Mouse (Mus musculus) E14TG2a.4 (cell line): ENCODE results near the gene Rnf183.

Source experiments
- H3K27me3 ChIP-seq: 2 replicates; pipeline ENCODE4 v1.6.1; 2014; ENCODE audit warnings: low read length, control low read depth; ENCODE audit not compliant: insufficient read depth
- H3K36me3 ChIP-seq: 2 replicates; pipeline ENCODE4 v1.6.1; 2014; ENCODE audit warnings: low read length, control low read depth; ENCODE audit not compliant: insufficient read depth
- H3K4me1 ChIP-seq: replicated peaks from 2 replicates; pipeline ENCODE4 v1.6.1; 2014; ENCODE audit warnings: low read depth, low read length, control low read depth
- H3K4me3 ChIP-seq: replicated peaks from 2 replicates; pipeline ENCODE4 v1.5.1; 2014; ENCODE audit warnings: mild to moderate bottlenecking, low read length
- H3K9me3 ChIP-seq: 2 replicates; pipeline ENCODE4 v1.6.1; 2014; ENCODE audit warnings: low read length, control low read depth
- CTCF ChIP-seq: conservative IDR thresholded peaks from 2 replicates; pipeline ENCODE4 v1.5.1; 2014; ENCODE audit warnings: low read length
- NANOG ChIP-seq: IDR thresholded peaks from 2 replicates; pipeline ENCODE4 v1.6.1; 2014; ENCODE audit warnings: borderline replicate concordance, low read length, mixed read lengths
- POU5F1 ChIP-seq: IDR thresholded peaks from 2 replicates; pipeline ENCODE4 v1.6.1; 2014; ENCODE audit warnings: low read length, borderline replicate concordance

Rnf183 gene

GRCm38 (mm10) chr4:62398956-62399355 is 36.1 kb downstream of the Rnf183 start:
- H3K4me1 ChIP-seq: peaks cover 52% of the 10 kb centered on the region
- no peaks in the 10 kb centered on the region for H3K27me3 ChIP-seq
- H3K9me3 ChIP-seq: no peaks in the 10 kb centered on the region
- H3K4me3 ChIP-seq: no peak overlapping the region
- peaks cover 93% of the 10 kb centered on the region for H3K36me3 ChIP-seq
- no peak for TF ChIP-seq POU5F1
- no peak for TF ChIP-seq CTCF
- no peak for TF ChIP-seq NANOG

GRCm38 (mm10) chr4:62397616-62398365 is 37.3 kb downstream of the Rnf183 start:
- H3K9me3 ChIP-seq: no peaks in the 10 kb centered on the region
- H3K4me1 ChIP-seq: peaks cover 50% of the 10 kb centered on the region
- TF ChIP-seq POU5F1: no peak
- no peak for TF ChIP-seq CTCF
- TF ChIP-seq NANOG: no peak
- no peaks in the 10 kb centered on the region for H3K27me3 ChIP-seq
- H3K36me3 ChIP-seq: peaks cover 89% of the 10 kb centered on the region
- H3K4me3 ChIP-seq: no peak overlapping the region

- H3K9me3 ChIP-seq: no peaks in the 10 kb centered on the region
- no peak overlapping the region for H3K4me3 ChIP-seq
- peaks cover 56% of the 10 kb centered on the region for H3K4me1 ChIP-seq
- peaks cover 88% of the 10 kb centered on the region for H3K36me3 ChIP-seq
- TF ChIP-seq NANOG (no peak), POU5F1 (no peak), CTCF (no peak)
- H3K27me3 ChIP-seq: no peaks in the 10 kb centered on the region
Observed at GRCm38 (mm10) chr4:62395806-62396205, 39.2 kb downstream of the Rnf183 start.

GRCm38 (mm10) chr4:62393459-62393858 is 41.6 kb downstream of the Rnf183 start:
- peaks cover 89% of the 10 kb centered on the region for H3K36me3 ChIP-seq
- H3K4me3 ChIP-seq: no peak overlapping the region
- TF ChIP-seq NANOG: no peak
- TF ChIP-seq CTCF: no peak
- TF ChIP-seq POU5F1: no peak
- no peaks in the 10 kb centered on the region for H3K9me3 ChIP-seq
- H3K27me3 ChIP-seq: no peaks in the 10 kb centered on the region
- peaks cover 34% of the 10 kb centered on the region for H3K4me1 ChIP-seq

- TF ChIP-seq POU5F1: no peak
- no peak for TF ChIP-seq NANOG
- no peak for TF ChIP-seq CTCF
- Histone ChIP-seq H3K27me3 (no peaks in the 10 kb centered on the region), H3K4me3 (no peak overlapping the region), H3K4me1 (peaks cover 18% of the 10 kb centered on the region), H3K9me3 (no peaks in the 10 kb centered on the region), H3K36me3 (peaks cover 88% of the 10 kb centered on the region)
Observed at GRCm38 (mm10) chr4:62391892-62392291, 43.2 kb downstream of the Rnf183 start.

- Histone ChIP-seq H3K9me3 (no peaks in the 10 kb centered on the region), H3K4me1 (peaks cover 17% of the 10 kb centered on the region), H3K36me3 (peaks cover 80% of the 10 kb centered on the region), H3K27me3 (no peaks in the 10 kb centered on the region), H3K4me3 (no peak overlapping the region)
- TF ChIP-seq NANOG (no peak), CTCF (no peak), POU5F1 (no peak)
Observed at GRCm38 (mm10) chr4:62389592-62390512, 45.2 kb downstream of the Rnf183 start.

GRCm38 (mm10) chr4:62385439-62385838 is 49.6 kb downstream of the Rnf183 start:
- no peaks in the 10 kb centered on the region for H3K9me3 ChIP-seq
- TF ChIP-seq CTCF (no peak), POU5F1 (no peak), NANOG (no peak)
- no peaks in the 10 kb centered on the region for H3K27me3 ChIP-seq
- H3K36me3 ChIP-seq: peaks cover 46% of the 10 kb centered on the region
- H3K4me1 ChIP-seq: peaks cover 3% of the 10 kb centered on the region; the same call in 1 of the 2 replicates
- no peak overlapping the region for H3K4me3 ChIP-seq

- H3K4me3 ChIP-seq: no peak overlapping the region
- peaks cover 38% of the 10 kb centered on the region for H3K36me3 ChIP-seq
- no peaks in the 10 kb centered on the region for H3K27me3 ChIP-seq
- H3K9me3 ChIP-seq: no peaks in the 10 kb centered on the region
- peaks cover 14% of the 10 kb centered on the region for H3K4me1 ChIP-seq
- TF ChIP-seq POU5F1 (no peak), CTCF (no peak), NANOG (no peak)
Observed at GRCm38 (mm10) chr4:62384159-62384558, 50.9 kb downstream of the Rnf183 start.
